ENCODE assay signal across 17 mouse cellular contexts in genomic region chr14:26360071-26360470, GRCm38 (mm10).
"Had no signal": no experiment of that assay in that cellular context is flagged by ENCODE, and none has a peak within 500 bp of the region (broad histone marks: within the 10 kb centered on the region; RNA-seq: fewer than 3 reads in every experiment).

No protein-coding gene starts in this region.

- H3K9ac ChIP-seq: liver, postnatal 0 days; lung, embryonic 15.5 days; midbrain, embryonic 13.5 days; midbrain, embryonic 15.5 days; neural tube, embryonic 12.5 days; stomach, embryonic 15.5 days had no signal

- H3K27ac ChIP-seq: lung, embryonic 15.5 days; macrophage; midbrain, embryonic 13.5 days; midbrain, embryonic 15.5 days; neural tube, embryonic 12.5 days; stomach, embryonic 15.5 days; stomach, postnatal 0 days had no signal

- H3K4me3 ChIP-seq: lung, embryonic 15.5 days; megakaryocyte, embryonic 14.5 days; midbrain, embryonic 13.5 days; midbrain, embryonic 15.5 days; neural tube, embryonic 12.5 days; stomach, embryonic 15.5 days had no signal

- H3K4me2 ChIP-seq: lung, embryonic 15.5 days; midbrain, embryonic 13.5 days; midbrain, embryonic 15.5 days; neural tube, embryonic 12.5 days; stomach, embryonic 15.5 days had no signal

- ATAC-seq: liver, postnatal 0 days; lung, postnatal 0 days; midbrain, embryonic 13.5 days; midbrain, embryonic 15.5 days had no signal

- H3K9me3 ChIP-seq: lung, embryonic 15.5 days; megakaryocyte, embryonic 14.5 days; midbrain, embryonic 13.5 days; midbrain, embryonic 15.5 days; neural tube, embryonic 12.5 days; stomach, embryonic 15.5 days had no signal

- DNase-seq: liver, postnatal 0 days; lung, adult 2 months; lung, postnatal 14 days; lung, postnatal 36 days; right cerebral cortex, postnatal 14 days; thymus, adult 2 months; thymus, postnatal 25 days; thymus, postnatal 4 days had no signal

- H3K27me3 ChIP-seq: lung, embryonic 15.5 days; midbrain, embryonic 13.5 days; midbrain, embryonic 15.5 days; neural tube, embryonic 12.5 days; stomach, embryonic 15.5 days had no signal

- H3K4me1 ChIP-seq: midbrain, embryonic 13.5 days; midbrain, embryonic 15.5 days; neural tube, embryonic 12.5 days had no signal

- H3K36me3 ChIP-seq: lung, embryonic 15.5 days; midbrain, embryonic 13.5 days; midbrain, embryonic 15.5 days; neural tube, embryonic 12.5 days; stomach, embryonic 15.5 days had no signal
